In genomic region chr6:35243252-35243651, GRCm38 (mm10) we compare ENCODE assay signal across 22 mouse cellular contexts.
DNase-seq lines count a peak whose midpoint lies in the region; ATAC-seq and TF ChIP-seq lines count a peak whose summit lies in the region.
"Had no signal": no experiment of that assay in that cellular context is flagged by ENCODE, and none has a peak within 500 bp of the region (broad histone marks: within the 10 kb centered on the region; RNA-seq: fewer than 3 reads in every experiment).

No protein-coding gene starts in this region.

- no peak overlapping the region for H3K4me3 ChIP-seq in heart, adult 2 months
- no peak overlapping the region for H3K4me3 ChIP-seq in liver, postnatal 0 days (ENCODE audit: low read depth, low read length)
- H3K4me3 ChIP-seq in liver, embryonic 12.5 days = no peak overlapping the region
- H3K4me3 ChIP-seq: embryonic facial prominence, embryonic 10.5 days; forebrain, embryonic 13.5 days; hindbrain, embryonic 13.5 days; intestine, embryonic 15.5 days; limb, embryonic 12.5 days; liver, embryonic 15.5 days; stomach, embryonic 15.5 days had no signal

- no peaks in the 10 kb centered on the region for H3K4me1 ChIP-seq in heart, adult 2 months (ENCODE audit: control insufficient read depth, insufficient read depth, low read length)
- H3K4me1 ChIP-seq in liver, postnatal 0 days (ENCODE audit: insufficient read depth) = no peaks in the 10 kb centered on the region
- H3K4me1 ChIP-seq in liver, embryonic 12.5 days = peaks cover 13% of the 10 kb centered on the region
- H3K4me1 ChIP-seq: embryonic facial prominence, embryonic 10.5 days; forebrain, embryonic 13.5 days; hindbrain, embryonic 13.5 days; intestine, embryonic 15.5 days; limb, embryonic 12.5 days; liver, embryonic 15.5 days; stomach, embryonic 15.5 days had no signal

- no peaks in the 10 kb centered on the region for H3K9me3 ChIP-seq in liver, postnatal 0 days (ENCODE audit: low read length)
- H3K9me3 ChIP-seq in liver, embryonic 12.5 days (replicated peaks) = 0 out of 2 replicates have a peak, but pooled peaks cover 4% of the 10 kb centered on the region
- H3K9me3 ChIP-seq: forebrain, embryonic 13.5 days; hindbrain, embryonic 13.5 days; intestine, embryonic 15.5 days; liver, embryonic 15.5 days; stomach, embryonic 15.5 days had no signal

- ATAC-seq in liver, postnatal 0 days = no peak
- no peak for ATAC-seq in liver, embryonic 12.5 days
- ATAC-seq in erythroblast, adult 5-6 weeks (replicated peaks; ENCODE audit: low FRiP score, poor library complexity, severe bottlenecking) = peak; percentile 54; the same call in 1 of the 2 replicates
- ATAC-seq in megakaryocyte progenitor cell, adult 5-6 weeks (replicated peaks; ENCODE audit: poor library complexity) = no peak
- ATAC-seq: forebrain, embryonic 13.5 days; intestine, embryonic 15.5 days had no signal

- H3K27me3 ChIP-seq in heart, adult 2 months (ENCODE audit: control insufficient read depth, insufficient read depth, low read length) = no peaks in the 10 kb centered on the region
- no peaks in the 10 kb centered on the region for H3K27me3 ChIP-seq in liver, postnatal 0 days (ENCODE audit: insufficient read depth, low read length)
- no peaks in the 10 kb centered on the region for H3K27me3 ChIP-seq in liver, embryonic 12.5 days (replicated peaks)
- H3K27me3 ChIP-seq: forebrain, embryonic 13.5 days; hindbrain, embryonic 13.5 days; intestine, embryonic 15.5 days; limb, embryonic 12.5 days; liver, embryonic 15.5 days; stomach, embryonic 15.5 days had no signal

- no peaks in the 10 kb centered on the region for H3K36me3 ChIP-seq in heart, adult 2 months (ENCODE audit: control insufficient read depth, insufficient read depth, low read length)
- peaks cover 64% of the 10 kb centered on the region for H3K36me3 ChIP-seq in liver, postnatal 0 days (replicated peaks; ENCODE audit: insufficient read depth, low read length)
- H3K36me3 ChIP-seq in liver, embryonic 12.5 days = peaks cover 93% of the 10 kb centered on the region

- TF ChIP-seq EP300 in heart, adult 2 months (IDR thresholded peaks at IDR 0.05; ENCODE audit: insufficient read depth, low read depth, low read length) = no peak
- no peak for TF ChIP-seq EP300 in liver, postnatal 0 days (IDR thresholded peaks at IDR 0.05; ENCODE audit: low read depth)

- no peak overlapping the region for H3K4me2 ChIP-seq in liver, postnatal 0 days (ENCODE audit: low read depth, low read length)
- no peak overlapping the region for H3K4me2 ChIP-seq in liver, embryonic 12.5 days
- H3K4me2 ChIP-seq: forebrain, embryonic 13.5 days; hindbrain, embryonic 13.5 days; intestine, embryonic 15.5 days; limb, embryonic 12.5 days; liver, embryonic 15.5 days; stomach, embryonic 15.5 days had no signal

- no peaks in the 10 kb centered on the region for H3K79me2 ChIP-seq in heart, adult 2 months (replicated peaks; ENCODE audit: control insufficient read depth, insufficient read depth, low read length)

- TF ChIP-seq POLR2A in heart, adult 2 months (IDR thresholded peaks at IDR 0.05; ENCODE audit: insufficient read depth, low read depth, low read length) = no peak

- intact Hi-C loops in heart, adult 2 months (cut with DNase I) = no loop called here

- no peak for DNase-seq in heart, adult 2 months
- no peak for DNase-seq in heart, adult 11 months
- no peak for DNase-seq in liver, postnatal 0 days
- DNase-seq in ES-CJ7 (ENCODE audit: low read depth, low spot score) = peak; percentile 55
- DNase-seq in kidney, postnatal 4 days = no peak
- DNase-seq: cerebellum, adult 2 months; gastrocnemius, postnatal 14 days; kidney, postnatal 10 days; layer of hippocampus, adult 9-11 months; lung, postnatal 36 days; retina, postnatal 1 day; thymus, adult 2 months had no signal

- WGBS in heart, adult 2 months = 97% methylated on average over 4 of the region's 4 CpGs
- 92% methylated on average over 4 of the region's 4 CpGs for WGBS in liver, postnatal 0 days (ENCODE audit: insufficient replicate concordance)
- 95% methylated on average over 4 of the region's 4 CpGs for WGBS in liver, embryonic 12.5 days (ENCODE audit: insufficient replicate concordance)

- TF ChIP-seq CTCF in heart, adult 2 months (IDR thresholded peaks at IDR 0.05) = peak; percentile 28
- TF ChIP-seq CTCF in liver, postnatal 0 days (IDR thresholded peaks at IDR 0.05; ENCODE audit: low read depth) = peak; percentile 41

- no peak overlapping the region for H3K27ac ChIP-seq in heart, adult 2 months
- no peak overlapping the region for H3K27ac ChIP-seq in liver, postnatal 0 days (ENCODE audit: low read depth)
- no peak overlapping the region for H3K27ac ChIP-seq in liver, embryonic 12.5 days
- H3K27ac ChIP-seq: embryonic facial prominence, embryonic 10.5 days; forebrain, embryonic 13.5 days; hindbrain, embryonic 13.5 days; intestine, embryonic 15.5 days; limb, embryonic 12.5 days; liver, embryonic 15.5 days; stomach, embryonic 15.5 days had no signal

- no peak overlapping the region for H3K9ac ChIP-seq in heart, adult 2 months (ENCODE audit: low read depth, low read length)
- H3K9ac ChIP-seq in liver, postnatal 0 days (replicated peaks) = no peak overlapping the region
- no peak overlapping the region for H3K9ac ChIP-seq in liver, embryonic 12.5 days
- H3K9ac ChIP-seq: forebrain, embryonic 13.5 days; hindbrain, embryonic 13.5 days; intestine, embryonic 15.5 days; limb, embryonic 12.5 days; liver, embryonic 15.5 days; stomach, embryonic 15.5 days had no signal
